Mouse (Mus musculus): ENCODE measurements at regions not wholly inside any gene's neighbourhood (a gene's known extent, or its start where the extent isn't known, plus 50 kb on each side); places are given as distances from the start of the nearest gene placed in this dataset.

DNA sequence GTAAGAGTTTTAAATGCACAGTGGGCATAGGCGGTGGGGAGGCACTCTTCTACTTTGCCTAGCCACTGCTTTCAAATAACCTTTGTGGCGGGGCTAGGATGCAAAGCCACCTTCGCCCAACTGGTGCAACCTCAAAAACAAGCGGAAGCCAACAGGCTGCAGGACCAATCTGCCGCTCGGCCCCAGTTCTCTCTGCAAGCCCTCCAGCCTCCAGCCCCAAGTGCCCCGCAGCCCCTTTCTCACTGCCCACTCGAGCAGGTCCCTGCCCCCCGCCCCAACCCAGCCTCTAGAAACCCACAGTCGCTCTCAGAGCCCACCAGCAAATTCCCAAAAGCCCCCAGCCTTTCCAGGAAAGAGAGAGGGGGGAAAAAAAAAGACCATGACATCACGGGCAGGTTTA, 89.6 kb upstream of the Ssbp2 start:
- Histone ChIP-seq H3K4me3 (replicated peaks in 1 of 3; ENCODE audit: low read depth in 2 of 3, low read length in 2 of 3, poor library complexity in 1 of 3) (peak overlapping the region; percentile 31 to 54 (median 53)), H3K9me3 (replicated peaks; ENCODE audit: low read length) (no peaks in the 10 kb centered on the region), H3K79me2 (replicated peaks; ENCODE audit: control insufficient read depth, extremely low read depth, insufficient read depth, poor library complexity, severe bottlenecking) (no peaks in the 10 kb centered on the region), H3K27ac (ENCODE audit: insufficient read depth, low read depth) (no peak overlapping the region), H3K36me3 (replicated peaks in 1 of 2; ENCODE audit: control insufficient read depth in 1 of 2, insufficient read depth in 1 of 2, low read length in 1 of 2) (no peaks in the 10 kb centered on the region), H3K4me1 (ENCODE audit: control insufficient read depth in 1 of 2, insufficient read depth in 2 of 2) (peaks cover 6 to 21% of the 10 kb centered on the region in 2 experiments), H3K27me3 (replicated peaks) (no peaks in the 10 kb centered on the region), H3K4me2 (ENCODE audit: insufficient read depth, low read depth, poor library complexity, severe bottlenecking) (peak overlapping the region; percentile 91), H3K9ac (ENCODE audit: insufficient read depth, low read depth) (peak overlapping the region; percentile 86)
- in situ Hi-C loops (cut with MboI; ENCODE audit: low pct_ligation_motif_present, low pct_unique_long_range_greater_than_20kb, low sequenced_read_pairs) (loop anchor here (10.0 kb wide), 1 partner anchor 146 kb away; the partner anchor contains the start of gene Atg10), dilution Hi-C loops (cut with MboI; ENCODE audit: extremely low pct_ligation_motif_present, extremely low pct_unique_long_range_greater_than_20kb, low sequenced_read_pairs) (no loop called here)
- DNase-seq (ENCODE audit: extremely low read depth), result peak; percentile 10
- TF ChIP-seq HCFC1 (IDR thresholded peaks at IDR 0.05; ENCODE audit: low read depth, low read length) (no peak), PAX5 (IDR thresholded peaks at IDR 0.05; ENCODE audit: low read length) (no peak), MAX (IDR thresholded peaks at IDR 0.05; ENCODE audit: low read length) (no peak), ZMIZ1 (IDR thresholded peaks at IDR 0.05; ENCODE audit: low read depth, low read length) (no peak), E2F4 (IDR thresholded peaks at IDR 0.05; ENCODE audit: insufficient replicate concordance, low read depth, low read length) (no peak), GABPA (IDR thresholded peaks at IDR 0.05; ENCODE audit: insufficient replicate concordance, low read depth, low read length) (no peak), NRF1 (IDR thresholded peaks at IDR 0.05; ENCODE audit: low read depth, low read length) (no peak), BHLHE40 (IDR thresholded peaks at IDR 0.05; ENCODE audit: low read depth, low read length) (no peak), JUND (conservative IDR thresholded peaks at IDR 0.05; ENCODE audit: low read depth, low read length) (no peak), USF2 (conservative IDR thresholded peaks at IDR 0.05; ENCODE audit: low read depth, low read length) (no peak), MYC (IDR thresholded peaks at IDR 0.05; ENCODE audit: low read depth, low read length) (no peak), POLR2AphosphoS2 (IDR thresholded peaks at IDR 0.05; ENCODE audit: low read depth, low read length) (no peak)

DNA sequence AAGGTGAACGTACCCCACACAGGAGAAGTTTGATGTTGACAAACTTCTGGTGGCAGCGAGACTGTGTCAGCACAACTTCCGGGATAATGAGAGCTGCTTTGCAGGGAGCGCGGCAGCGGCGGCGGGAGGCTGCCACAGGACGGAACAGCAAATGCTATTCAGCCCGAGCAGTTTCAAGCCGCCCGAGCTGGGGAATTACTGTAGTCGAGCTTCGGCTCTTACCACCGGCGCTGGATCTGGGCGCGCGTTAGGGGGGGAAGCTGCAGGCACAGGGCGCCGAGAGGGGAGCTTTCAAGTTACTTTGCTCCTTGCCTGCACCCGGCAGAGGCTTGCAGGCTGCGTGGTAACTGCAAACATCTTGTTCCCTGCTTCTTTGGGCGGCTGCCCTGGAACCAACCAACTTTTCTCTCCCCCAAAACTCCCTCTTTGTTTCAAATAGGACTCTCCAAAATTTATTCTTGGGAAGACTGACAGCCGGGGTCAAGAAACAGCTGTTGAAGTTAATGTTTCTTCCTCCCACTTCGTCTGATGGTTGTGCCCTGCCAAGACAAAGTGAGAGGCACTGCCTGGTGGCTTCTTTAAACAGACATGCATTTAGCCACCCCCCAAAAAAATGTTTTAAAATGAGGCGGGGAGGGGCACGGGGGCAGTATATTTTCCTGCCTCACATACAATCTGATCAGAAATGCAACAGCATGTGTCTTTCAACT, 89.0 kb upstream of the Ssbp2 start:
- dilution Hi-C loops (cut with MboI; ENCODE audit: extremely low pct_ligation_motif_present, extremely low pct_unique_long_range_greater_than_20kb, low sequenced_read_pairs) (no loop called here), in situ Hi-C loops (cut with MboI; ENCODE audit: low pct_ligation_motif_present, low pct_unique_long_range_greater_than_20kb, low sequenced_read_pairs) (loop anchor here (10.0 kb wide), 1 partner anchor 146 kb away; the partner anchor contains the start of gene Atg10)
- peak; percentile 85 for DNase-seq (ENCODE audit: extremely low read depth)
- Histone ChIP-seq H3K4me1 (ENCODE audit: control insufficient read depth in 1 of 2, insufficient read depth in 2 of 2) (peaks cover 6 to 21% of the 10 kb centered on the region in 2 experiments), H3K9ac (ENCODE audit: insufficient read depth, low read depth) (peak overlapping the region; percentile 86), H3K4me2 (ENCODE audit: insufficient read depth, low read depth, poor library complexity, severe bottlenecking) (peak overlapping the region; percentile 91), H3K27me3 (replicated peaks) (no peaks in the 10 kb centered on the region), H3K4me3 (replicated peaks in 1 of 3; ENCODE audit: low read depth in 2 of 3, low read length in 2 of 3, poor library complexity in 1 of 3) (peak overlapping the region; percentile 31 to 54 (median 53)), H3K36me3 (replicated peaks in 1 of 2; ENCODE audit: control insufficient read depth in 1 of 2, insufficient read depth in 1 of 2, low read length in 1 of 2) (no peaks in the 10 kb centered on the region), H3K27ac (ENCODE audit: insufficient read depth, low read depth) (peak overlapping the region; percentile 39; the same call in 1 of the 2 replicates), H3K79me2 (replicated peaks; ENCODE audit: control insufficient read depth, extremely low read depth, insufficient read depth, poor library complexity, severe bottlenecking) (no peaks in the 10 kb centered on the region), H3K9me3 (replicated peaks; ENCODE audit: low read length) (no peaks in the 10 kb centered on the region)
- TF ChIP-seq GABPA (IDR thresholded peaks at IDR 0.05; ENCODE audit: insufficient replicate concordance, low read depth, low read length) (no peak), PAX5 (IDR thresholded peaks at IDR 0.05; ENCODE audit: low read length) (no peak), HCFC1 (IDR thresholded peaks at IDR 0.05; ENCODE audit: low read depth, low read length) (peak; percentile 52), MEF2A (IDR thresholded peaks at IDR 0.05; ENCODE audit: borderline replicate concordance, low read depth, low read length) (no peak; the same call in 1 of the 2 replicates), JUN (IDR thresholded peaks at IDR 0.05; ENCODE audit: insufficient read depth, low read depth, low read length) (no peak), TCF12 (IDR thresholded peaks at IDR 0.05; ENCODE audit: low read depth, low read length) (peak; percentile 70), MXI1 (IDR thresholded peaks at IDR 0.05; ENCODE audit: low read depth, low read length) (no peak; the same call in 1 of the 2 replicates), KAT2A (IDR thresholded peaks at IDR 0.05; ENCODE audit: insufficient replicate concordance, low read length) (no peak), EP300 (IDR thresholded peaks at IDR 0.05; ENCODE audit: low read length) (no peak), BHLHE40 (IDR thresholded peaks at IDR 0.05; ENCODE audit: low read depth, low read length) (peak; percentile 19; the same call in 1 of the 2 replicates), IRF4 (IDR thresholded peaks at IDR 0.05; ENCODE audit: low read depth, low read length) (peak; percentile 63; the same call in 1 of the 2 replicates), ELF1 (IDR thresholded peaks at IDR 0.05; ENCODE audit: low read depth, low read length) (peak; percentile 93), ZNF384 (IDR thresholded peaks at IDR 0.05; ENCODE audit: low read depth, low read length) (no peak), POLR2A (IDR thresholded peaks at IDR 0.05; ENCODE audit: low read depth, low read length) (peak; percentile 67), CHD1 (IDR thresholded peaks at IDR 0.05; ENCODE audit: low read depth, low read length) (peak; percentile 84), NELFE (IDR thresholded peaks at IDR 0.05; ENCODE audit: low read depth, low read length) (no peak; the same call in none of the 2 replicates), ETS1 (conservative IDR thresholded peaks at IDR 0.05; ENCODE audit: low read depth, low read length) (peak; percentile 41; the same call in 1 of the 2 replicates), JUND (conservative IDR thresholded peaks at IDR 0.05; ENCODE audit: low read depth, low read length) (no peak), SMC3 (IDR thresholded peaks at IDR 0.05; ENCODE audit: low read depth, low read length) (peak; percentile 24; the same call in 1 of the 2 replicates), USF2 (conservative IDR thresholded peaks at IDR 0.05; ENCODE audit: low read depth, low read length) (no peak), NRF1 (IDR thresholded peaks at IDR 0.05; ENCODE audit: low read depth, low read length) (no peak), ZKSCAN1 (IDR thresholded peaks at IDR 0.05; ENCODE audit: borderline replicate concordance, low read depth, low read length) (no peak), CHD2 (IDR thresholded peaks at IDR 0.05; ENCODE audit: low read length) (peak; percentile 61; the same call in 1 of the 2 replicates), MAZ (IDR thresholded peaks at IDR 0.05; ENCODE audit: low read depth, low read length) (no peak), USF1 (IDR thresholded peaks at IDR 0.05; ENCODE audit: low read depth, low read length) (no peak)
